Mouse (Mus musculus) stomach, postnatal 0 days (tissue): ENCODE measurements around the gene Psmc1.

Experiments
- CTCF ChIP-seq: IDR thresholded peaks from 2 replicates; pipeline ENCODE4 v1.5.1; 2016; ENCODE audit warnings: antibody characterized with exemption, low read depth, mild to moderate bottlenecking, moderate library complexity
- EP300 ChIP-seq: optimal IDR thresholded peaks from 2 replicates; pipeline ENCODE3; 2016; ENCODE audit warnings: antibody characterized with exemption

- TF ChIP-seq EP300 = no peak
- TF ChIP-seq CTCF = no peak
Measured at GRCm38 (mm10) chr12:100166939-100167338, 57.0 kb downstream of the Psmc1 start.
